34 mouse cellular contexts compared by ENCODE assay signal in genomic region chr5:45475771-45476170, GRCm38 (mm10). TPM values are rescaled to one million over a fixed set of nuclear protein-coding genes. Genes with fewer than 3 reads are reported as not detected.
A peak's percentile ranks its signal among the peaks of the same experiment; 100 is the strongest.
DNase-seq lines count a peak whose midpoint lies in the region; ATAC-seq and TF ChIP-seq lines count a peak whose summit lies in the region.
"Had no signal": no experiment of that assay in that cellular context is flagged by ENCODE, and none has a peak within 500 bp of the region (broad histone marks: within the 10 kb centered on the region; RNA-seq: fewer than 3 reads in every experiment).

No protein-coding gene starts in this region.

- H3K27ac ChIP-seq in heart, adult 2 months, result no peak overlapping the region
- peak overlapping the region; percentile 71 for H3K27ac ChIP-seq in lung, embryonic 15.5 days
- 0 out of 2 replicates have a peak overlapping the region, but pooled peaks have one; percentile 65 for H3K27ac ChIP-seq in cortical plate, adult 2 months (ENCODE audit: insufficient read depth, low read length)
- H3K27ac ChIP-seq in limb, embryonic 14.5 days (replicated peaks; ENCODE audit: low read depth, low read length), result no peak overlapping the region
- H3K27ac ChIP-seq: hindbrain, embryonic 13.5 days; left cerebral cortex, adult 2 months; liver, embryonic 15.5 days; macrophage; midbrain, embryonic 13.5 days; neural tube, embryonic 13.5 days had no signal

- no peaks in the 10 kb centered on the region for H3K79me2 ChIP-seq in heart, adult 2 months (replicated peaks; ENCODE audit: control insufficient read depth, insufficient read depth, low read length)

- no peaks in the 10 kb centered on the region for H3K36me3 ChIP-seq in heart, adult 2 months (ENCODE audit: control insufficient read depth, insufficient read depth, low read length)
- no peaks in the 10 kb centered on the region for H3K36me3 ChIP-seq in lung, embryonic 15.5 days
- H3K36me3 ChIP-seq in limb, embryonic 14.5 days (ENCODE audit: control insufficient read depth, insufficient read depth, low read length), result no peaks in the 10 kb centered on the region
- H3K36me3 ChIP-seq: hindbrain, embryonic 13.5 days; liver, embryonic 15.5 days; midbrain, embryonic 13.5 days; neural tube, embryonic 13.5 days had no signal

- 76% methylated on average over 5 of the region's 5 CpGs for WGBS in heart, adult 2 months
- 60% methylated on average over 5 of the region's 5 CpGs for WGBS in lung, embryonic 15.5 days
- WGBS in lung, adult 2 months, result 66% methylated on average over 5 of the region's 5 CpGs
- WGBS in limb, embryonic 14.5 days, result 70% methylated on average over 5 of the region's 5 CpGs

- peak; percentile 61 for DNase-seq in heart, adult 11 months
- DNase-seq in heart, adult 2 months, result no peak
- no peak for DNase-seq in lung, adult 2 months
- no peak for DNase-seq in limb, embryonic 14.5 days (ENCODE audit: low spot score)
- no peak for DNase-seq in right cerebral cortex, postnatal 4 days
- DNase-seq: adrenal gland, adult 2 months; cerebellum, adult 2 months; cerebellum, postnatal 14 days; heart, postnatal 36 days; kidney, adult 8-10 months; kidney, postnatal 14 days; liver; thymus, adult 2 months; thymus, postnatal 4 days had no signal

- TF ChIP-seq CTCF in heart, adult 2 months (IDR thresholded peaks at IDR 0.05), result no peak
- no peak for TF ChIP-seq CTCF in lung, adult 2 months (IDR thresholded peaks at IDR 0.05; ENCODE audit: insufficient read depth, low read length)
- no peak for TF ChIP-seq CTCF in cortical plate, adult 2 months (IDR thresholded peaks at IDR 0.05; ENCODE audit: extremely low read depth, insufficient read depth, low read length)

- TF ChIP-seq EP300 in heart, adult 2 months (IDR thresholded peaks at IDR 0.05; ENCODE audit: insufficient read depth, low read depth, low read length), result no peak

- no peak for TF ChIP-seq POLR2A in heart, adult 2 months (IDR thresholded peaks at IDR 0.05; ENCODE audit: insufficient read depth, low read depth, low read length)
- no peak for TF ChIP-seq POLR2A in lung, adult 2 months (IDR thresholded peaks at IDR 0.05; ENCODE audit: borderline replicate concordance, extremely low read depth, low read depth, low read length)
- TF ChIP-seq POLR2A in cortical plate, adult 2 months (IDR thresholded peaks at IDR 0.05; ENCODE audit: extremely low read depth, insufficient read depth, low read length), result no peak
- TF ChIP-seq POLR2A in limb, embryonic 14.5 days (IDR thresholded peaks at IDR 0.05; ENCODE audit: borderline replicate concordance, extremely low read depth, insufficient read depth, insufficient read length), result no peak

- no peaks in the 10 kb centered on the region for H3K27me3 ChIP-seq in heart, adult 2 months (ENCODE audit: control insufficient read depth, insufficient read depth, low read length)
- no peaks in the 10 kb centered on the region for H3K27me3 ChIP-seq in lung, embryonic 15.5 days
- 0 out of 2 replicates have a peak, but pooled peaks cover 5% of the 10 kb centered on the region for H3K27me3 ChIP-seq in limb, embryonic 14.5 days (ENCODE audit: control insufficient read depth, insufficient read depth, low read length)
- H3K27me3 ChIP-seq: liver, embryonic 15.5 days; midbrain, embryonic 13.5 days; neural tube, embryonic 13.5 days had no signal

- H3K4me3 ChIP-seq in heart, adult 2 months, result no peak overlapping the region
- H3K4me3 ChIP-seq in lung, embryonic 15.5 days, result no peak overlapping the region
- H3K4me3 ChIP-seq in lung, adult 2 months (replicated peaks; ENCODE audit: extremely low read depth, low read depth, low read length), result no peak overlapping the region
- H3K4me3 ChIP-seq in cortical plate, adult 2 months (ENCODE audit: insufficient read depth, low read length), result no peak overlapping the region
- no peak overlapping the region for H3K4me3 ChIP-seq in limb, embryonic 14.5 days (replicated peaks; ENCODE audit: low read length)
- H3K4me3 ChIP-seq: erythroblast, embryonic 14.5 days; hindbrain, embryonic 13.5 days; left cerebral cortex, adult 2 months; liver, embryonic 15.5 days; midbrain, embryonic 13.5 days; neural tube, embryonic 13.5 days had no signal

- peak; percentile 63; the same call in 1 of the 2 replicates for ATAC-seq in lung, embryonic 15.5 days (ENCODE audit: borderline replicate concordance, extremely low read depth, low FRiP score, low TSS enrichment)
- ATAC-seq in limb, embryonic 14.5 days (ENCODE audit: low FRiP score, low read depth), result peak; percentile 54
- ATAC-seq: activated CD4-positive, CD25-positive, alpha-beta regulatory T cell, adult 4 months; intestine, embryonic 16.5 days had no signal

- H3K4me1 ChIP-seq in heart, adult 2 months (ENCODE audit: control insufficient read depth, insufficient read depth, low read length), result peaks cover 1% of the 10 kb centered on the region; the same call in 1 of the 2 replicates
- peaks cover 33% of the 10 kb centered on the region for H3K4me1 ChIP-seq in lung, embryonic 15.5 days
- no peaks in the 10 kb centered on the region for H3K4me1 ChIP-seq in lung, adult 2 months (ENCODE audit: control insufficient read depth, insufficient read depth, low read length)
- 0 out of 2 replicates have a peak, but pooled peaks cover 3% of the 10 kb centered on the region for H3K4me1 ChIP-seq in cortical plate, adult 2 months (ENCODE audit: control insufficient read depth, insufficient read depth, low read length)
- H3K4me1 ChIP-seq in limb, embryonic 14.5 days (ENCODE audit: control insufficient read depth, insufficient read depth, low read length), result peaks cover 7% of the 10 kb centered on the region
- H3K4me1 ChIP-seq: liver, embryonic 15.5 days had no signal

- H3K4me2 ChIP-seq in lung, embryonic 15.5 days, result no peak overlapping the region
- no peak overlapping the region for H3K4me2 ChIP-seq in limb, embryonic 14.5 days (replicated peaks; ENCODE audit: low read depth, low read length, severe bottlenecking)
- H3K4me2 ChIP-seq: heart, embryonic 11.5 days; hindbrain, embryonic 13.5 days; liver, embryonic 15.5 days; midbrain, embryonic 13.5 days; neural tube, embryonic 13.5 days had no signal

- intact Hi-C loops in heart, adult 2 months (cut with DNase I), result loop anchor here (2.0 kb wide), 3 partner anchors 15 to 871 kb away; no protein-coding TSS in a partner anchor

- H3K9me3 ChIP-seq in lung, embryonic 15.5 days, result no peaks in the 10 kb centered on the region
- no peaks in the 10 kb centered on the region for H3K9me3 ChIP-seq in limb, embryonic 14.5 days (ENCODE audit: control insufficient read depth, low read length)
- H3K9me3 ChIP-seq: hindbrain, embryonic 13.5 days; liver, embryonic 15.5 days; midbrain, embryonic 13.5 days; neural tube, embryonic 13.5 days had no signal

- no peak overlapping the region for H3K9ac ChIP-seq in heart, adult 2 months (ENCODE audit: low read depth, low read length)
- no peak overlapping the region for H3K9ac ChIP-seq in lung, embryonic 15.5 days
- no peak overlapping the region for H3K9ac ChIP-seq in limb, embryonic 14.5 days (ENCODE audit: low read depth, low read length, severe bottlenecking)
- H3K9ac ChIP-seq: hindbrain, embryonic 13.5 days; liver, embryonic 15.5 days; midbrain, embryonic 13.5 days; neural tube, embryonic 13.5 days had no signal

RNA-seq across cellular contexts. Expression of gene Lap3, which starts 17.4 kb away (rescaled TPM):
- total RNA-seq in heart, adult 2 months (2021), result 100 to 1,000 TPM in 1 of 2 experiments, 10 to 100 TPM in 1; 98.4 to 107 TPM
- 24.0 and 32.9 TPM in 2 replicates for polyA plus RNA-seq in heart, adult 2 months (2012; rRNA removed)
- polyA plus RNA-seq in lung, embryonic 15.5 days (2015; fragmentation: Nextera tagmentation; extraction: Ambion mirVana), result 94.9 and 100 TPM in 2 replicates
- polyA plus RNA-seq in lung, adult 2 months (2012; rRNA removed), result 9.9 and 14.7 TPM in 2 replicates
- polyA plus RNA-seq in cortical plate, adult 2 months (2012; rRNA removed), result 50.7 and 57.8 TPM in 2 replicates
- polyA plus RNA-seq in limb, embryonic 14.5 days (2012; rRNA removed), result 35.9 and 49.2 TPM in 2 replicates
- polyA plus RNA-seq in limb, embryonic 14.5 days (2014; fragmentation: Nextera tagmentation; extraction: Ambion mirVana), result 68.6 and 70.9 TPM in 2 replicates

RNA-seq across cellular contexts. Expression of gene Clrn2, which starts 22.2 kb away (rescaled TPM):
- not detected for total RNA-seq in heart, adult 2 months (2021)
- polyA plus RNA-seq in heart, adult 2 months (2012; rRNA removed), result not detected in 2 replicates
- polyA plus RNA-seq in lung, embryonic 15.5 days (2015; fragmentation: Nextera tagmentation; extraction: Ambion mirVana), result not detected in 2 replicates
- not detected in 2 replicates for polyA plus RNA-seq in lung, adult 2 months (2012; rRNA removed)
- polyA plus RNA-seq in cortical plate, adult 2 months (2012; rRNA removed), result 0.25 and 0.52 TPM in 2 replicates
- not detected in 2 replicates for polyA plus RNA-seq in limb, embryonic 14.5 days (2012; rRNA removed)
- not detected in 2 replicates for polyA plus RNA-seq in limb, embryonic 14.5 days (2014; fragmentation: Nextera tagmentation; extraction: Ambion mirVana)
- total RNA-seq: adrenal gland, adult 2 months; adrenal gland, postnatal 4 days; gastrocnemius, adult 8-10 months; gastrocnemius, postnatal 4 days; heart, postnatal 36 days; megakaryocyte-erythroid progenitor cell, adult 5-6 weeks; MEL had no signal
- polyA plus RNA-seq: activated CD4-positive, CD25-positive, alpha-beta regulatory T cell, adult 4 months; adrenal gland, adult 2 months; cerebellum, adult 2 months; erythroblast, embryonic 14.5 days; forebrain, embryonic 11.5 days; forebrain, embryonic 16.5 days; heart, embryonic 11.5 days; heart, embryonic 16.5 days; intestine, embryonic 16.5 days; liver, embryonic 15.5 days; macrophage; midbrain, embryonic 13.5 days; thymus, adult 2 months had no signal

RNA-seq across cellular contexts. Expression of gene Qdpr, which starts 25.7 kb away (rescaled TPM):
- 10 to 100 TPM; 73.9 to 86.0 TPM for total RNA-seq in heart, adult 2 months (2021)
- polyA plus RNA-seq in heart, adult 2 months (2012; rRNA removed), result 58.3 and 95.5 TPM in 2 replicates
- polyA plus RNA-seq in lung, embryonic 15.5 days (2015; fragmentation: Nextera tagmentation; extraction: Ambion mirVana), result 136 TPM in 2 replicates
- 54.9 and 57.6 TPM in 2 replicates for polyA plus RNA-seq in lung, adult 2 months (2012; rRNA removed)
- 304 and 318 TPM in 2 replicates for polyA plus RNA-seq in cortical plate, adult 2 months (2012; rRNA removed)
- polyA plus RNA-seq in limb, embryonic 14.5 days (2012; rRNA removed), result 60.0 and 64.5 TPM in 2 replicates
- 92.9 and 96.1 TPM in 2 replicates for polyA plus RNA-seq in limb, embryonic 14.5 days (2014; fragmentation: Nextera tagmentation; extraction: Ambion mirVana)

RNA-seq across cellular contexts. Expression of gene Med28, which starts 44.3 kb away (rescaled TPM):
- total RNA-seq in heart, adult 2 months (2021), result 10 to 100 TPM; 56.1 to 62.8 TPM
- 56.7 and 68.3 TPM in 2 replicates for polyA plus RNA-seq in heart, adult 2 months (2012; rRNA removed)
- 226 and 241 TPM in 2 replicates for polyA plus RNA-seq in lung, embryonic 15.5 days (2015; fragmentation: Nextera tagmentation; extraction: Ambion mirVana)
- 96.6 and 99.9 TPM in 2 replicates for polyA plus RNA-seq in lung, adult 2 months (2012; rRNA removed)
- polyA plus RNA-seq in cortical plate, adult 2 months (2012; rRNA removed), result 128 and 130 TPM in 2 replicates
- polyA plus RNA-seq in limb, embryonic 14.5 days (2012; rRNA removed), result 102 and 125 TPM in 2 replicates
- polyA plus RNA-seq in limb, embryonic 14.5 days (2014; fragmentation: Nextera tagmentation; extraction: Ambion mirVana), result 234 and 242 TPM in 2 replicates

Comparison
In these comparisons a context has a peak if more than half of its experiments do, and no peak if none do; other contexts are left out.
1. H3K27ac ChIP-seq: peak in lung, embryonic 15.5 days (single experiment) and cortical plate, adult 2 months (single experiment); none in heart, adult 2 months (single experiment) and limb, embryonic 14.5 days (single experiment).